Mouse (Mus musculus) gastrocnemius, adult 2 months (tissue): ENCODE measurements around the gene Prl6a1. TPM values are rescaled to one million over a fixed set of nuclear protein-coding genes. Genes with fewer than 3 reads are reported as not detected.

Experiments
- DNase-seq: peaks from one replicate; pipeline ENCODE4 v3.0.0; 2022
- H3K27ac ChIP-seq: fragments of 200-600 bp; 2 replicates; pipeline ENCODE4 v1.8.1; 2022; ENCODE audit warnings: mild to moderate bottlenecking
- H3K4me3 ChIP-seq: fragments of 200-600 bp; 2 replicates; pipeline ENCODE4 v1.8.1; 2022; ENCODE audit warnings: mild to moderate bottlenecking, moderate library complexity
- CTCF ChIP-seq: fragments of 200-600 bp; IDR thresholded peaks from 2 replicates; pipeline ENCODE4 v1.8.1; 2022; ENCODE audit warnings: antibody characterized with exemption, mild to moderate bottlenecking, moderate library complexity
- intact Hi-C: fragments of 180-260 bp; cut with DNase I; formaldehyde crosslinking; loops from one replicate; pipeline ENCODE4 v1.15.1; 2025
- long read RNA-seq, 2 experiments: library from polyadenylated mRNA; stranded (forward); transcript quantifications; one replicate each; pipeline ENCODE4 v2.0.0; 2021
- total RNA-seq, 2 experiments: library from RNA; stranded (reverse); gene quantifications; 2 replicates each; pipeline ENCODE4 v1.2.3; 2021

The Prl6a1 gene
- not detected for total RNA-seq
- long read RNA-seq, experiment 1 = 0 reads
- long read RNA-seq, experiment 2 = 0 reads

GRCm38 (mm10) chr13:27312334-27313225 is at the start of gene Prl6a1:
TSS of gene Prl6a1 (plus strand) at chr13:27312627.
- H3K27ac ChIP-seq = no peak within 1 kb of the TSS
- DNase-seq = no peak
- H3K4me3 ChIP-seq = no peak within 1 kb of the TSS
- intact Hi-C loops = no loop called here
- no peak for TF ChIP-seq CTCF

GRCm38 (mm10) chr13:27334989-27335388 is 22.6 kb downstream of the Prl6a1 start:
- H3K27ac ChIP-seq = no peak overlapping the region
- no peak for TF ChIP-seq CTCF

GRCm38 (mm10) chr13:27342733-27343275 is 30.4 kb downstream of the Prl6a1 start:
- H3K4me3 ChIP-seq = no peak overlapping the region
- no peak overlapping the region for H3K27ac ChIP-seq
- no peak for DNase-seq
- TF ChIP-seq CTCF = no peak
- intact Hi-C loops = no loop called here

More at GRCm38 (mm10) chr13:27334989-27335388, 22.6 kb downstream of the Prl6a1 start:
- intact Hi-C loops = no loop called here
- DNase-seq = no peak
- no peak overlapping the region for H3K4me3 ChIP-seq

- Histone ChIP-seq H3K27ac (no peak within 1 kb of the TSS), H3K4me3 (no peak within 1 kb of the TSS)
- intact Hi-C loops = no loop called here
- no peak for DNase-seq
- TF ChIP-seq CTCF = no peak
Measured at GRCm38 (mm10) chr13:27345373-27345772, 32.9 kb downstream of the Prl6a1 start, which contains the start of gene Prl8a2. TSS of gene Prl8a2 (plus strand) at chr13:27345673.

Other genes with a start within 250 kb of the Prl6a1 start
- not detected for gene Prl3d1, start 218.4 kb upstream of the Prl6a1 start, total RNA-seq
- not detected for gene Prl3d2, start 190.9 kb upstream of the Prl6a1 start, total RNA-seq
- not detected for gene Prl3d3, start 155.8 kb upstream of the Prl6a1 start, total RNA-seq
- not detected for gene Prl3c1, start 116.0 kb upstream of the Prl6a1 start, total RNA-seq
- gene Prl3b1, start 70.8 kb upstream of the Prl6a1 start, total RNA-seq = not detected
- gene Prl3a1, start 53.2 kb upstream of the Prl6a1 start, total RNA-seq = not detected
- gene Prl8a2, start 33.0 kb downstream of the Prl6a1 start, total RNA-seq = not detected
- gene Prl2b1, start 78.2 kb downstream of the Prl6a1 start, total RNA-seq = not detected
- not detected for gene Prl8a6, start 126.1 kb downstream of the Prl6a1 start, total RNA-seq
- gene Prl8a8, start 200.6 kb downstream of the Prl6a1 start, total RNA-seq = not detected